Mouse (Mus musculus): ENCODE measurements at regions not wholly inside any gene's neighbourhood (a gene's known extent, or its start where the extent isn't known, plus 50 kb on each side); places are given as distances from the start of the nearest gene placed in this dataset.
"Not testable (repeated sequence)": the region's sequence is repeated elsewhere in the genome, so short reads cannot be mapped to it uniquely, and the experiment has no call there.

DNA sequence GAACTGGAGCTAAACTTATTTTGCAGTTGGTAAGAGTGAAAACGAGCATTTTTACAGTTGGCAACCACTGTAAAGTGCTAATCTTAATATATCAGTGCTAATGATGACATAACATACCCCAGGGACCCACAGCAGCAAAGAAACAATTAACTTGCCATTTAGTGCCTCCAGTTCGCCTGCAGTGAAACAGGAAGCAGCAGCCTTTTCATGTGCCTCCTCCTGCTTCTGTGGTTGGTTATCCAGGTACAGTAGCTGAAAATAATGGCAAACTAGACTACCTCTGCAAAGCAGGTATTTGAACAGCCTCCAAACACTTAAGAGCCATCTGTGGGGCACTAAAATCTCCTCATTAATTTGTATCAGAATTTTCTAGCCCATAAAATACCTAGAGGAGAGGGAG lies 584.8 kb upstream of the Pfkp start:
- Histone ChIP-seq H3K9ac (no peak overlapping the region), H3K4me1 (no peaks in the 10 kb centered on the region), H3K36me3 (no peaks in the 10 kb centered on the region), H3K27ac (no peak overlapping the region), H3K4me2 (no peak overlapping the region), H3K27me3 (no peaks in the 10 kb centered on the region), H3K4me3 (no peak overlapping the region), H3K9me3 (no peaks in the 10 kb centered on the region)
- WGBS = 34% methylated on average over 2 of the region's 2 CpGs
- no peak for ATAC-seq (ENCODE audit: borderline replicate concordance, extremely low read depth, low FRiP score, low TSS enrichment)

DNA sequence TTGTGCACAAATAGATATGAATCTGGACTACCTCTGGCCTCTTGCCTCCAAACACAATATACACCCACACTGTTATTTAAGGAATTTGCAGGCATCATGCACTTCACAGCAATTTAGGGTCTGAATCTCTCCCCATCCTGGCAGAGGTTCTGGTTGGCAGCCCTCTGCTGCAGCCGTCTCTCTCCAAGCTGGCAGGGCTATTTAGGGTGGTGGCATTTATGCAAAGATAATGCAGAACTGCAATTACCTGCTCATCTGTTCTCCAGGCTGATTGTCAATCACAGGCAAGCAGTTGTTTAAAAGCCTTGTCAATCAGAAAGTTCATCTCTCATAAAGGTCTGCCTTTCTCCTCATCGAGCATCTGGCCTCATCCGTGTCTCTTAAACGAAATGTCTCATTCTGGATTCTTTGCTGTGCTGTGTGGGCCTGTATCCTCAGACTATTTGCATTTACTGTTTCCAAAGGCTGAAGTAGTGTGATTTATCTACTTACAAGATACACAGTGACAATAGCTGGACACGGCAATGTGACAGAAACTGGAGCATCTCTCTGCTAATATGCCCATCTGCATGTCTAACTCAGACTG lies 558.1 kb upstream of the Pfkp start:
- Histone ChIP-seq H3K4me3 (no peak overlapping the region), H3K4me1 (no peaks in the 10 kb centered on the region), H3K36me3 (no peaks in the 10 kb centered on the region), H3K27me3 (no peaks in the 10 kb centered on the region), H3K9ac (no peak overlapping the region), H3K9me3 (no peaks in the 10 kb centered on the region), H3K27ac (no peak overlapping the region), H3K4me2 (no peak overlapping the region)
- ATAC-seq (ENCODE audit: borderline replicate concordance, extremely low read depth, low FRiP score, low TSS enrichment) = no peak
- 81% methylated on average over 5 of the region's 5 CpGs for WGBS

DNA sequence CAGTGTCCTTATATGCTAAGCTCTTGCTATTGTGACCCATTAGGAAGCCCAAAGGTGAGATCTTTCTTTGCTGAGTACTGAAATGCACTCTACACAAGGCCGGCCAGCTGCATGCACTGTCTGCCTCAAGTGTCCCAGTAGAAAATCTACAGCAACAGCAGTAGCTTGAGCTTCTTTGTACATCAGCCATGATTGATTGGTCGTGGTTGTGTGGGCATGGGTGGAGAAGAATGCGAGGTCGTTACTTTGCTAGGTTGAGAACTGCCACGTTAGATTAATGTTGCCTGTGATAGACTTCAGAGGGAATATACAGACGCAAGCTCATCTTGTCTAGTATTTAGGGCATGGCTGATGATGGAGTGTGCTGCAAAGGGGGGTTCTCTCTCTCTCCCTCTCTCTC lies 547.4 kb upstream of the Pfkp start:
- no peaks in the 10 kb centered on the region for H3K36me3 ChIP-seq
- no peak for ATAC-seq (ENCODE audit: borderline replicate concordance, extremely low read depth, low FRiP score, low TSS enrichment)
- WGBS = 46% methylated on average over 6 of the region's 6 CpGs
- H3K27ac ChIP-seq = no peak overlapping the region
- H3K9ac ChIP-seq = no peak overlapping the region
- no peaks in the 10 kb centered on the region for H3K4me1 ChIP-seq
- H3K4me3 ChIP-seq = no peak overlapping the region
- H3K9me3 ChIP-seq = no peaks in the 10 kb centered on the region
- no peaks in the 10 kb centered on the region for H3K27me3 ChIP-seq
- H3K4me2 ChIP-seq = no peak overlapping the region

DNA sequence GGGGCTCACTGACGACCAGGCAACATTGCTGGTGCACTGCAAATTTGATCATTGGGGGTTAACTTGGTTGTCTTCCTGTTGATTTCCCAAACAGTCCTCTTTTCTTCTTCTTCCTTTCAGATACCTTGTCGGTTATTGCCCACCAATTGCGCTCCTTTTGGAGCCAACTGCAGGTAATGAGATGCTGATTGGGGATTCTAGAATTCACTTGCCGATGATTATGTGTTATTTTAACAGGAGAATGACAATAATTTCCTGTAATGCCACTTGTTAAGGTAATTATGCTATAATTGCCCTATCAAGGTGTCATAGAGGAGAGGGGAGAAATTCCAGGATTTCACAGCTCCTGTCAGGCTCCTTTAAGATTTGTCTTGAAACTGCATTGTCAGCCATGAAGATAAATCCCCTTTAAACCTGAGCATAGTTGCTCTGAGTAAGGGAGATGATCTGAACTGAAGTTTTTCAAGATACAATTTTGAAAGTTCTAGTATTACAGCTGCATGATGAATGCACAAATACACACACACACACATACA lies 533.7 kb upstream of the Pfkp start:
- Histone ChIP-seq H3K4me2 (no peak overlapping the region), H3K9me3 (no peaks in the 10 kb centered on the region), H3K27ac (no peak overlapping the region), H3K9ac (no peak overlapping the region), H3K4me3 (no peak overlapping the region), H3K27me3 (no peaks in the 10 kb centered on the region), H3K4me1 (no peaks in the 10 kb centered on the region), H3K36me3 (no peaks in the 10 kb centered on the region)
- no peak for ATAC-seq (ENCODE audit: borderline replicate concordance, extremely low read depth, low FRiP score, low TSS enrichment)
- WGBS = 70% methylated on average over 4 of the region's 4 CpGs

DNA sequence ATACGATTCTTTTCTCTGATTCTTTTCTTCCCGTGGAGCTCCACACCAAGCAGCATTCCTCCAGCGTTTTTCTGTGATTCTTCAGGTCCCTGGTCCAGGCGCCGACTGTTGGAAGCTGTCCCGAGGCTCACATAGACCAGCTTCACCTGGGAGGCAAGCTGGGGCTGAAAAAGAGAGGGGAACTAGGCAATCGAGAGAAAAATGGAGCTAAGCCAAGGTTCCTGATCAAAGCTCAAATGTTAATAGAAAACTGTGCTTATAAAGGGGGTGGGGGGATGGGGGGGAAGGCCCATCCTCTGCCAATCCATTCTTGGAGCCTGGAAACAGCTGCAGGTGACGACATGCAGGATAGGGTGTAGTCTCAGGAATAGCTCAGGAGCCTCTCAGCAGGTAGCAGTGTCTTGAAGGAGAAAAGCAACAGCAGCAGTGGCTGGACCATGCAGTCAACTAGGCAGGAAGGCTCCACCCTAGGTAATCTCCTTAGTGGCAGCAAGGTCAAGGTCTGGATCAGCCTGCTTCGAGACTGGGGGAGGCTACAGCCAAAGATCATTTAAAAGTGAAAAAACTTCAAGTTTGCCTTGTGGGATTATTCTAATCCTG lies 527.1 kb upstream of the Pfkp start:
- no peak for ATAC-seq (ENCODE audit: borderline replicate concordance, extremely low read depth, low FRiP score, low TSS enrichment)
- WGBS = 64% methylated on average over 9 of the region's 9 CpGs
- H3K4me2 ChIP-seq = no peak overlapping the region

DNA sequence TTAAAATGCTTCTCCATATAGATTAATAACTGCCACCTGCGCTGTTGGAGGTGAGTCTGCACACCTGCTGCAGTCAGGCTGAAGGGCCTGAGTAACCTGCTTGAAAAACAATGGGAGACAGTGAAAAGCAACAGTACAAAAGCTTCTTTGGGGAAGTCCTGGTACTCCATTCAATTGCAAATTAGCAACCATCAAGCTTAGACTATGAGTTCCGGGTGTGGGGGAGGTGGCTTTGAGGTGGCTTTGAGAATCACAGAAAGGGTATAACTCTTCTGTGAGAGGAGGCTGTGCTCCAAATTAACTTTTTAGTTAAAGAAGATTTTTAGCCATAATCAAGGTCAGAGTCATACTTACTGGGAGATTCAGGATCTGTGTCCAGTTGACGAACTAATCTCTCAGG lies 521.5 kb upstream of the Pfkp start:
- 91% methylated on average over 3 of the region's 3 CpGs for WGBS
- H3K27ac ChIP-seq; H3K4me2 ChIP-seq; H3K9me3 ChIP-seq; H3K36me3 ChIP-seq; H3K27me3 ChIP-seq; H3K4me1 ChIP-seq; H3K9ac ChIP-seq; ATAC-seq (ENCODE audit: borderline replicate concordance, extremely low read depth, low FRiP score, low TSS enrichment); H3K4me3 ChIP-seq: not testable (repeated sequence)

More for the DNA sequence above, 527.1 kb upstream of the Pfkp start:
- H3K36me3 ChIP-seq = no peaks in the 10 kb centered on the region
- H3K27ac ChIP-seq = no peak overlapping the region
- H3K27me3 ChIP-seq = no peaks in the 10 kb centered on the region
- no peak overlapping the region for H3K9ac ChIP-seq
- no peaks in the 10 kb centered on the region for H3K4me1 ChIP-seq
- no peak overlapping the region for H3K4me3 ChIP-seq
- no peaks in the 10 kb centered on the region for H3K9me3 ChIP-seq

DNA sequence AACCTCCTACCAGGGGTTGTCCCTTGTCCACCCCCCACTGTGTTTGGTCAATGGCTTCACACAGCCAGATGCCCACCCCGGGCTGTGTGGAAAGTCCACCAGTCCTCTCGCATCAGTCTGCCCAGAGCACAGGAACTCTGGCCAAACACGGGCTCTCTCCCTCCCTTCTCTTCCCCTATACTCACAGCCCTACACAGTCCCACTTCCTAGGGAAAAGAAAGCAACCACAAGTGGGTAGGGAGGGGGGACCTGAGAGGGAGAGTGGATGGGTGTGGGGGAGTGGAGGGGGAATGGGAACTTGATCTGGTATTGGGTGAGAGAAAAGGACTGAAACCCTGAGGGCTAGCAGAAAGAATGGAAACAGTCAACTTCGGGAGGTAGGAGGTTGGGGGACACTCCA lies 497.8 kb upstream of the Pfkp start:
- H3K4me2 ChIP-seq = no peak overlapping the region
- 0 out of 2 replicates have a peak, but pooled peaks have one; percentile 39 for ATAC-seq (ENCODE audit: borderline replicate concordance, extremely low read depth, low FRiP score, low TSS enrichment)
- H3K27me3 ChIP-seq = no peaks in the 10 kb centered on the region
- no peak overlapping the region for H3K9ac ChIP-seq
- WGBS = 62% methylated on average over 4 of the region's 4 CpGs
- H3K9me3 ChIP-seq = no peaks in the 10 kb centered on the region
- H3K4me3 ChIP-seq = no peak overlapping the region
- H3K36me3 ChIP-seq = no peaks in the 10 kb centered on the region
- no peaks in the 10 kb centered on the region for H3K4me1 ChIP-seq
- no peak overlapping the region for H3K27ac ChIP-seq

DNA sequence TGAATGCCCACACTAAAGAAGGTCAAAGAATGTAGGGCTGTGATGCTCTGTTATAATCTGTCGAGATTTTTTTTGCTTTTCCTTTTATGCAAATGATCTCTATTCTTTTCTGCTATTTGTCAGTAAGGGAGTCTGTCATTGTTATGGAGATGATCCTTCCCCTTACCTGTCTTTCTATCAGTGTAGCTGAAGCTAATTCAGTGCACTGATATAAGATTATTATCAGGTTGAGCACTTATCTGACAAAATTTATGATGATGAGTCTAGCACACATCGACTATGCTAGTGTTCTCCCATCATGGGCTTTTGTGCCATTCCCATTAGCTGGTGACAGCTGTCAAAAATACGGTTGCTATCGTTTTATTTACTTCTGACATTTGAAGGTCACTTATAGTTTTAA lies 462.0 kb upstream of the Pfkp start:
- Histone ChIP-seq H3K27me3 (no peaks in the 10 kb centered on the region), H3K9ac (no peak overlapping the region), H3K4me1 (no peaks in the 10 kb centered on the region), H3K4me2 (no peak overlapping the region), H3K27ac (no peak overlapping the region), H3K36me3 (no peaks in the 10 kb centered on the region), H3K4me3 (no peak overlapping the region), H3K9me3 (no peaks in the 10 kb centered on the region)
- ATAC-seq (ENCODE audit: borderline replicate concordance, extremely low read depth, low FRiP score, low TSS enrichment) = no peak
- WGBS = 71% methylated on average over 4 of the region's 4 CpGs

DNA sequence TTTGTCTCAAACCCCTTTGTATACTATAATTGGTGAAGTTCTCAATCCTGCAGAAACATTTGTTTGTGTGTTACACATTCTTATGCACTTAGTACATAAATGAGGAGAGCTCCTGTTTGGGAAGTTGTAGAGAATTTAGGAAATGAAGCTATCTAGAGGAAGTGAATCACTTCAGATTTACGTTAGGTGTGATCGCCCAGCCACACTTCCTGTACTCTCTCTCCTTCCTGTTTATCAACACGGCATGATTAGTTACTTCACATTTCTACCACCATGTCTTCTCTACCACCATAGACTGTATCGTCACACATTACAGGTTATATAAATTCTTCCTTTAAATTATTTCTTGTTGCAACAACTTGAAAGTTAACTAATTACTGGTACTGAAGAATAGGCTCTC lies 454.7 kb upstream of the Pfkp start:
- no peak overlapping the region for H3K9ac ChIP-seq
- ATAC-seq (ENCODE audit: borderline replicate concordance, extremely low read depth, low FRiP score, low TSS enrichment) = no peak
- WGBS = 75% methylated on average over 4 of the region's 4 CpGs
- H3K9me3 ChIP-seq = no peaks in the 10 kb centered on the region
- no peaks in the 10 kb centered on the region for H3K36me3 ChIP-seq
- H3K4me3 ChIP-seq = no peak overlapping the region
- no peak overlapping the region for H3K4me2 ChIP-seq
- no peak overlapping the region for H3K27ac ChIP-seq
- no peaks in the 10 kb centered on the region for H3K27me3 ChIP-seq
- no peaks in the 10 kb centered on the region for H3K4me1 ChIP-seq

DNA sequence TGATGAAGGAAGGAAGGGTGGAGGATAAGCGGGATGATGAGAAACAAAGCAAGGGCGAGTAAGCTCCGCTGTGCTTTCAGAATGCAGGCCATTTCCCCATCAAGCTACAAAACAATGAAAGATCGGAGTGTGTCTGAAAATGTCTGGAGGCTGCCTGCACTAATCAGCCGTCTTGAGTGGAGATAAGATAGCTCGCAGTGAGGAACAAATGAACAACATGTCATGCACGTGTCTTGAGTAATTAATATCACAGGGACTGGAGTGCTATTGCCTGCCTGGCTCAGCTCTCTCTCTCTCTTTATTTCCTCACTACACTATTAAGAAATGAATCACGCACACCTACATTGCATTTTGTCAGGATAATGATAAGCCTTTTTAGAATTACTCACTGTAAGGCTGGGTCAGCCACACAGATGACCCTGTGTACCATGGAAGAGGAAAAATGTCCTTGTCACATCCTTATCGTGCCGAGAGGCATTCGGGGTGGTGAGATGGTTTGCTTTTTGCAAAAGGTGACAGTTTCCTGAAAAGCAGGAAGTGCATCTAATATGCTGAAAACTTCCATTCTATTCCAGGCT lies 444.6 kb upstream of the Pfkp start:
- 0 out of 2 replicates have a peak, but pooled peaks have one; percentile 31 for ATAC-seq (ENCODE audit: borderline replicate concordance, extremely low read depth, low FRiP score, low TSS enrichment)
- H3K9me3 ChIP-seq = no peaks in the 10 kb centered on the region
- H3K4me3 ChIP-seq = no peak overlapping the region
- WGBS = 32% methylated on average over 11 of the region's 11 CpGs
- no peak overlapping the region; the same call in 1 of the 2 replicates for H3K4me2 ChIP-seq
- H3K36me3 ChIP-seq = no peaks in the 10 kb centered on the region
- H3K4me1 ChIP-seq = no peaks in the 10 kb centered on the region
- H3K9ac ChIP-seq = no peak overlapping the region
- no peaks in the 10 kb centered on the region for H3K27me3 ChIP-seq
- H3K27ac ChIP-seq = no peak overlapping the region

DNA sequence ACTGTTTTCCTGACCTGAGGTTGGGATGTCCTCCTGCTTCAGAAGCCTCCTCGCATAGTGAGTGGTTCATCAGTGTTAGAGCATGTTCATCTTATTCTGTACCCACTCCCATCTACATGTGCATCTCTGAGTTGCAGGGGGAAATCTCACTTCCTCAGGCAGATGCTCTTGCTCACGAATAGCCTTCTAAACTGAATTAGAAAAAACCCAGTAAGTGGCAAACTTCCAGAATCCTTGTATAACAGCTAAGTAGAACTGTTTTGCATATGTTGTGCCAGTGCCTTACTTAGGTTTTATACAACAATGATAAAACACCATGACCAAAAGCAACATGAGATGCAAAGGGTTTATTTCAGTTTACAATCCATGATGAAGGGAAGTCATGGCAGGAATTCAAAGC lies 442.3 kb upstream of the Pfkp start:
- Histone ChIP-seq H3K9ac (no peak overlapping the region), H3K36me3 (no peaks in the 10 kb centered on the region), H3K27me3 (no peaks in the 10 kb centered on the region), H3K27ac (no peak overlapping the region), H3K4me2 (no peak overlapping the region), H3K4me3 (no peak overlapping the region), H3K4me1 (no peaks in the 10 kb centered on the region), H3K9me3 (no peaks in the 10 kb centered on the region)
- no peak for ATAC-seq (ENCODE audit: borderline replicate concordance, extremely low read depth, low FRiP score, low TSS enrichment)
- 69% methylated on average over 2 of the region's 2 CpGs for WGBS

DNA sequence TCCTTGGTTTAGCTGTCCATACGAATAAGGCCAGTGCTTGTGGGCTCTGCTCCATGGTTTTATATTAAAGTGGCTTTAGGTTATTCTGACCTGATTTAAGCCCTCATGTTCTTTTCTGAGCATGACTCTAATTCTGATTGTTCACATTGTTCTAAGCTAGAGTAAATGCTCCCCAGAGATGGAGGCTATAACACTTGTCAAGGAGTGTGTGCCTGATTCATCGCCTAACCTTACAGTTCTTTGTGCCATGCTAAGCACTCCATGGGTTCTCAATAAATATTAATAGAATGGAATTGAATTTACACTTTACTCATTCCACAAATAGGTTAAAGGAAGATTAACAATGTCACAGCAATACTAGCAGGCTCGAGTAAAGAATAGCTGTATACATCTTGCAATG lies 417.6 kb upstream of the Pfkp start:
- Histone ChIP-seq H3K36me3 (no peaks in the 10 kb centered on the region), H3K9ac (no peak overlapping the region), H3K4me2 (no peak overlapping the region), H3K27ac (no peak overlapping the region), H3K9me3 (no peaks in the 10 kb centered on the region), H3K4me1 (no peaks in the 10 kb centered on the region), H3K4me3 (no peak overlapping the region), H3K27me3 (no peaks in the 10 kb centered on the region)
- ATAC-seq (ENCODE audit: borderline replicate concordance, extremely low read depth, low FRiP score, low TSS enrichment) = no peak
- 82% methylated on average over 3 of the region's 3 CpGs for WGBS
